Mouse (Mus musculus) bone marrow, adult 2 months (tissue): ENCODE data around the gene Adap2. TPM values are rescaled to one million over a fixed set of nuclear protein-coding genes. Genes with fewer than 3 reads are reported as not detected.
A peak's percentile ranks its signal among the peaks of the same experiment; 100 is the strongest.

Experiments
- H3K27ac ChIP-seq: fragments of 200-500 bp; 2 replicates; pipeline ENCODE4 v1.5.1; 2012; ENCODE audit warnings: low read depth, mild to moderate bottlenecking, control low read depth, inconsistent platforms, low read length; ENCODE audit not compliant: control insufficient read depth, poor library complexity, insufficient read depth
- H3K4me1 ChIP-seq: fragments of 200-500 bp; 2 replicates; pipeline ENCODE4 v1.6.1; 2011; ENCODE audit warnings: low read length; ENCODE audit not compliant: control insufficient read depth, insufficient read depth
- H3K4me3 ChIP-seq: fragments of 200-500 bp; replicated peaks from 2 replicates; pipeline ENCODE3; 2011; ENCODE audit warnings: mild to moderate bottlenecking, low read depth, low read length, control low read depth; ENCODE audit not compliant: control insufficient read depth
- CTCF ChIP-seq: fragments of 200-500 bp; IDR thresholded peaks from 2 replicates; pipeline ENCODE4 v1.5.1; 2011; ENCODE audit warnings: low read length, control low read depth; ENCODE audit not compliant: control insufficient read depth, insufficient read depth
- POLR2A ChIP-seq: fragments of 200-500 bp; IDR thresholded peaks from 2 replicates; pipeline ENCODE4 v1.6.1; 2011; ENCODE audit warnings: low read depth, mild to moderate bottlenecking, control low read depth, low read length, borderline replicate concordance; ENCODE audit not compliant: control insufficient read depth
- WGBS: fragments of 180-500 bp; shearing (Covaris S2); methylation state at CpG from one replicate; pipeline ENCODE4 v1.1.7; 2018; 5-methylcytosine and 5-hydroxymethylcytosine counted together
- polyA plus RNA-seq: library from polyadenylated mRNA; stranded (reverse); fragments of >200 nt; gene quantifications from 2 replicates; pipeline ENCODE4 v1.2.4, GENCODE M21; 2011; ENCODE audit warnings: low replicate concordance; ENCODE audit not compliant: missing spikeins, insufficient read depth, insufficient read length

Adap2 gene
- 2.5 and 4.8 TPM in 2 replicates for polyA plus RNA-seq

DNA sequence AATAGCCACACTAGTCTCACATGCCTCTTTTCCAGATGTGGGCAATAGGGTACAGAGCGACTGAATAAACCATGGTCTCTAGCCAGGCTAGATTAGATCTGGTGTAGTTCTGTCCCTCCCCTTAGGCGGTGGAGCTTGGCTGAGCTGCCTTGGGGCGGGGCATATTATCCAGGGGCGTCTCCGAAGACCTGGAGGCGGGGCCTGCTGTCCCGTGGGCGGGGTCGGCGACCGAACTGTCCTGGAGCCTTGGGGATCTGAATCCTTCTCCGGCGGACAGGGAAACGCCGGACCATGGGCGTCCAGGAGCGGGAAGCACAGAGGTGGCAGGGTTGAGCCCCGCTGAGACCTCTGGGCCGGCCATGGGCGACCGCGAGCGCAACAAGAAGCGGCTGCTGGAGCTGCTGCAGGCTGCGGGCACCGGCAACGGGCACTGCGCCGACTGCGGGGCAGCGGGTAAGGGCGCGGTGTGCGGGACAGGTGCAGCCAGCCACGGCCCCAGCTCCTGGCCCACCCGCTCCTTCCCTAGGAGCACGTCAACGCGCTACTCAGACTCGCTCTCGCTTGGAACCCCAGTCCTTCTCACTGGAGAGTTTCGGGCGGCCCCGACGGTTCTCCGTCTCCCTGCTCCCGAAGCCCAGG lies at the start of gene Adap2:
TSS of gene Adap2 (plus strand) at position 249 of the 639 bp plus-strand sequence.
- peak within 1 kb of the TSS; percentile 24 for H3K27ac ChIP-seq
- H3K4me1 ChIP-seq: peaks cover 2% of the 10 kb centered on the region; the same call in 1 of the 2 replicates
- TF ChIP-seq POLR2A (peak; percentile 36; the same call in 1 of the 2 replicates), CTCF (no peak)
- WGBS: under 1% methylated on average over 47 of the region's 47 CpGs
- H3K4me3 ChIP-seq: peak within 1 kb of the TSS; percentile 63

DNA sequence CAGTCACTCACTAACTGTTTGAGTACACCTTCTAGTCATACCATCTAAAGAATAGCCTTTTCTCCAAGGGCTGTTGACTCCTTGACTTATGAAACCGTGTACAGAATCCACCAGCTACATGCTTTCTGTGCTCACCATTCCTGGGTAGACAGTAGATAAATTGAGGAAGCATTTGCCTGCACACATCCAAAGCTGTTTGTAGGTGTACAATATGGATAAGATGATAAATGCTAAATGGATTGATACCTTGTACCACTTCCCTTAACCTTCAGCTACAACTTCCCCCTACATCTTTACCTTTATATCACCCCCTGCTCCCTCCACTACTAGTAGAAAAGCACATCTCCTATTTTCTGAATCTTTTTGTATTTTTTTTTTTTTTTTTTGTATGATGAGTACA lies 49.5 kb upstream of the Adap2 start:
- Histone ChIP-seq H3K4me3 (no peak overlapping the region), H3K27ac (no peak overlapping the region), H3K4me1 (no peaks in the 10 kb centered on the region)
- WGBS: 76% methylated on average over 1 of the region's 1 CpGs
- no peak for TF ChIP-seq CTCF
- no peak for TF ChIP-seq POLR2A

DNA sequence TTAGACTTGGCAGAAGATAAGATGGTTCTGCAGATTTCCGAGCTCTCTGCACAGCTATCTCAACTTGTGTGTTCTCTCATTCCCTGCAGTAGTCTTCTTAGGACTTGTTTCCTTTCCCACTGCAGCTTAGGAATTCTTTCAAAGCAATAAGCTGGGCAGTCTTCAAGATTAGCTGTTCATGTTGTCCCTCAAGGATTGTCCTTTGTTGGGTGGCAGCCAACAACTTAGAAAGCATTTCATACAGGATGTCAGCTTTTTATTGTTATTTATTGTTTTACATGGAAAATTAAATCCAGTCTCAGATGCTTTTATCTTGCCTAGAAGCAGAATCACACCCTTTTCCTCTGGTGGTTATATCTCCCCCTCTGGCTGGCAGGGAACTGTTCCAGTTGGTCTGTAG lies 37.5 kb upstream of the Adap2 start:
- WGBS: 82% methylated on average over 1 of the region's 1 CpGs

DNA sequence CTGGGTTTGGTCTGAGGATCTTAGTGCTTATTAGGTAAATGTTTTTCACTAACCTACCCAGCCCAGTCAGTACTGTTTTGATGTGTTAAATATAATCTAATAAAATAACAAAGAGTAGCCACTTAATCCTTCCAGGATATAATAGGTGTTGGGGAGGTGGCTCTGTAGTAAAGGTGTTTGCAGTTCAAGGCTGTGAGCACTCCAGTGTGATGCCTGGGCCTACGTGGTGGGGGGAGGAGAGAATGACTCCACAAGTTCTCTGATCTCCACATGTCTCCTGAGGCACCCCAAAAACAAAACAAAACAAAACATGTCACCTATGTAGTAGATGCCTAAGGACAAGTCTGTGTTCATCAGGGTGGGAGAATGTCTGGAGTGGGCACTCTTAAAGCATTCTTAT lies 21.9 kb upstream of the Adap2 start:
- no peaks in the 10 kb centered on the region for H3K4me1 ChIP-seq
- WGBS: 78% methylated on average over 1 of the region's 1 CpGs
- no peak for TF ChIP-seq POLR2A
- no peak for TF ChIP-seq CTCF
- H3K4me3 ChIP-seq: no peak overlapping the region
- H3K27ac ChIP-seq: no peak overlapping the region

More for the DNA sequence above, 37.5 kb upstream of the Adap2 start:
- Histone ChIP-seq H3K4me1 (no peaks in the 10 kb centered on the region), H3K27ac (no peak overlapping the region), H3K4me3 (no peak overlapping the region)
- TF ChIP-seq CTCF: no peak
- no peak for TF ChIP-seq POLR2A

DNA sequence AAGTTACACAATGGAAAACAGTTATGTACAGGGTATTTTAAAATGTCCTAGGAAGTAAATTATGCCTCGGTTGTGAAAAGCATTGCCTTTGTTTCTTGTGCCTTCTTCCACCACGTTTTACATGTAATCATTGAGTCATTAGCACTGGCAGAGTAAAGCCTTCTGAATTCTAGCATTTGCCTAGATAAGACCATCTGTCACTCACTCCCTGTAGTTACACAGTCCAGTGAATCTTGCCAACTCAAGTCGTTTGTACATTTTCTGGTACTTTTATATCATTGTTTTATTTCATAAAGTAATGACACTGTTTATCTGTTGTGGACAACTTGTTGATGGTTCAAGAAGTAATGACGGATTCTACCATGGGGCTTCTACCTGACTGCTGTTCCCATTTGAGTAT lies 19.2 kb upstream of the Adap2 start:
- TF ChIP-seq CTCF (no peak), POLR2A (no peak)
- Histone ChIP-seq H3K4me3 (no peak overlapping the region), H3K27ac (no peak overlapping the region), H3K4me1 (no peaks in the 10 kb centered on the region)
- 51% methylated on average over 4 of the region's 4 CpGs for WGBS

DNA sequence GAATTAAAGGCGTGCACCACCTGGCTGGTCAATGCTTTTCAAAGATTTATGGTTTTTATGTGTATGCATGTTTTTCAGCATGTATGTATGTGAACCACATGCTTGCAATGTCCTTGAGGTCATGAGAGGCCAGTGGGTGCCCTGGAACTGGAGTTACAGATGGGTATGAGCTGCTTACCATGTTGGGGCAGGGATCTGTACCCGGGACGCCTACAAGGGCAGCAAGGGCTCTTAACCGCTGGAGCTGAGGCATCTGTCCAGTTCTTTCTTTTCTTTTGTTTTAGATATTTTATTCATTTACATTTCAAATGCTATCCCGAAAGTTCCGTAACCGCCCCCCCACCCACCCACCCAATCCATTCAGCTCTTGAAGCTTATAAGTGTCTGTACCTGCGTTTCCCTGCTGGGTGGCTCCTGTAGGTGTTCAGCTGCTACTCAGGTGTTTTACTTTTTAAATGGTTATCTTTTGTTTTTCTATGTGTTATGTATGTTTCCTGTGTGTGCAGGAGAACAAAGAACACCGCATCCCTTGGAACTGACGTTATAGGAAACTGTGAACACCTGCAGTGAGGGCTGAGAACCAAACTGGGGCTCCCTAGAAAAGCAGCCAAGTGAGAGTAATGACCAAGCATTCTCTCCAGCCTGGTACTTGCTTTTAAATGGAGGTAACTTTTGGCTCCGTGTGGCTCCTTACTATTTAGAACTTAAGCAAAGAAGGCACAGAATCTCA lies 17.8 kb upstream of the Adap2 start:
- 94% methylated on average over 11 of the region's 11 CpGs for WGBS

DNA sequence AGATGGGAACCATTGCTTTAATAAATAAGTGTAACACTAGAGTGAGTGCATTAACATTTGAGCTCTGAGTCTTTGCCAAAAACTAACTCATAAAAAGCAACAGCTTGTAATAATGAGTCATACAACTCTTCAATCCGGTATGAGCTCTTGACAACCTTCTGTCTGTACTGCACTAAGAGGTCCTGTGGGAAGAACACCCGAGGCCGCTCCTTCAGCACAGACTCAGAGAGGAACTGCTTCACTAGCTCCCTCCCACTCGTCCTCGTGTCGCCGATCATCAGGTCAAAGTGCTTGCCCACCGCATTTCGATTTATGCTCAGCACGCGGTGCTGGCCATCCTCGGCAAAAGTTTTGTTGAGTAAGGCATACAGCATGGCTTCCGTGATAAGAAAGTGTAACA lies 17.1 kb upstream of the Adap2 start:
- TF ChIP-seq CTCF: no peak
- no peak for TF ChIP-seq POLR2A
- Histone ChIP-seq H3K4me1 (no peaks in the 10 kb centered on the region), H3K4me3 (no peak overlapping the region), H3K27ac (no peak overlapping the region)
- WGBS: 89% methylated on average over 13 of the region's 13 CpGs

More for the DNA sequence above, 17.8 kb upstream of the Adap2 start:
- no peak for TF ChIP-seq POLR2A
- no peak for TF ChIP-seq CTCF
- no peak overlapping the region for H3K27ac ChIP-seq
- H3K4me3 ChIP-seq: no peak overlapping the region
- H3K4me1 ChIP-seq: no peaks in the 10 kb centered on the region

DNA sequence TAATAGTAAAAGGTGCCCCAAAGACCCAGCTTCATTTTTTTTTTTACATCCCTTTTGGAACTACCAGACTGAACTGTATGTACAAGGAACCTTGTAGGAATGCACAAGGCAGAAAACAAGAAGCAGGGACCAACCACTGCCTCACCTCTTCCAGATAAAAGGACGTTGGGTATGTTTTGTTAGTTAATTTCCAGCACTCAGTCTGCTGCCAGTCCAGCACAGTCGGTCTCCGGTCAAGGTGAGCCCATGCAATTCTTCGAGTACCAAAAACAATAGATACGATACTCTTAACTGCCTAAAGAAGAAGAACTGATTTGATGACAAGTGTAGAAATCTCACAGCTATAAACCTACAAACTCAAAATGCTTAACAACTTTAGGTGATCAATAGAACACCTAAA lies 16.1 kb upstream of the Adap2 start:
- no peak for TF ChIP-seq CTCF
- no peak for TF ChIP-seq POLR2A
- Histone ChIP-seq H3K4me3 (no peak overlapping the region), H3K4me1 (no peaks in the 10 kb centered on the region; the same call in 1 of the 2 replicates), H3K27ac (no peak overlapping the region)
- WGBS: 87% methylated on average over 5 of the region's 5 CpGs
